Mouse (Mus musculus): ENCODE data around the gene E2f2. TPM values are rescaled to one million over a fixed set of nuclear protein-coding genes. Genes with fewer than 3 reads are reported as not detected.

Gene E2f2
- polyA plus RNA-seq, 1 experiment from 2014 or later, result 2.1 TPM

DNA sequence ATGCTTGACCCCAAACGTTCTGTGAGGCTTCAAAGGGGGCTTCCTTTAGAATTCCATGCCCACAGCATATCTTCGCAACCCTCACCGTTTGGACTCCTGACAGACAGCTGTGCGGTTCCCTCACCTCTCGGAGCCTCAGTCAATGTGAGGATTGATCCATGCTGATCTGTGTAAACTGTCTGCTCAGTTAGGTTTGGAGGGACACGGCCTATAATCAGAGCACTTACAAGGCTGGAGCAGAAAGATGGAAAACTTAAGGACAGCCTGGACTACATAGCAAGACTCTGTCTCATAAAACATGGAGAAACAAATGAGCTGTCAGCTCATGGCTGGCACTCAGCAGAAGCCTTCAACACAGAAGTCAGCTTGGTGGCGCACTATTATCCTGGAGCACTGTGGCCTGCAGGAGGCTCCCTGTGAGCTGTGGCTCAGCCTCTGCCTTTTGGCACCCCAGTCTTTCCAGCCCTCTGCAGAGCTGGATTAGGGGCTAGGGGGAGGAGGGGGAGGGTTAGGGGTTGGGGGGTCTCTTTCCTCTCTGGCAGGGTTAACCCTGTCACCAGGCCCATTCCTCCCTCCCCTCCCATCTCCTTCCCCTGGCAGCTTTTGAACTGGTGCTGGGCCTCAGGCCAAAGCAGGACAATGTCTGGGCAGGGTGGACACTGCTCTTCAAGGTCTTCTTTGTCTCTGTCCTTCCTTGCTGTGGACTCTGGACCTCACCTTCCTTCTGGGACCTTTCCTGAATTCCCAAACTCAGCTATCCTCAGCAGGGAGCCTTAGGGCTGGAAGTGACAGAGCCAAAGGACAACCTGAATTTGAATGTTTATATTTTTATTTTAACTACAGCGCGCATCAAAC lies 36.1 kb upstream of the E2f2 start:
- Histone ChIP-seq H3K4me2 (peak overlapping the region; percentile 77), H3K27ac (replicated peaks) (peak overlapping the region; percentile 93), H3K9me3 (replicated peaks) (no peaks in the 10 kb centered on the region), H3K36me3 (no peaks in the 10 kb centered on the region), H3K4me1 (peaks cover 51% of the 10 kb centered on the region), H3K4me3 (replicated peaks) (peak overlapping the region; percentile 43; the same call in 1 of the 2 replicates), H3K27me3 (replicated peaks) (no peaks in the 10 kb centered on the region), H3K9ac (replicated peaks) (peak overlapping the region; percentile 50; the same call in 1 of the 2 replicates)
- 32% methylated on average over 9 of the region's 9 CpGs for WGBS
- ATAC-seq (ENCODE audit: low FRiP score), result peak; percentile 57

DNA sequence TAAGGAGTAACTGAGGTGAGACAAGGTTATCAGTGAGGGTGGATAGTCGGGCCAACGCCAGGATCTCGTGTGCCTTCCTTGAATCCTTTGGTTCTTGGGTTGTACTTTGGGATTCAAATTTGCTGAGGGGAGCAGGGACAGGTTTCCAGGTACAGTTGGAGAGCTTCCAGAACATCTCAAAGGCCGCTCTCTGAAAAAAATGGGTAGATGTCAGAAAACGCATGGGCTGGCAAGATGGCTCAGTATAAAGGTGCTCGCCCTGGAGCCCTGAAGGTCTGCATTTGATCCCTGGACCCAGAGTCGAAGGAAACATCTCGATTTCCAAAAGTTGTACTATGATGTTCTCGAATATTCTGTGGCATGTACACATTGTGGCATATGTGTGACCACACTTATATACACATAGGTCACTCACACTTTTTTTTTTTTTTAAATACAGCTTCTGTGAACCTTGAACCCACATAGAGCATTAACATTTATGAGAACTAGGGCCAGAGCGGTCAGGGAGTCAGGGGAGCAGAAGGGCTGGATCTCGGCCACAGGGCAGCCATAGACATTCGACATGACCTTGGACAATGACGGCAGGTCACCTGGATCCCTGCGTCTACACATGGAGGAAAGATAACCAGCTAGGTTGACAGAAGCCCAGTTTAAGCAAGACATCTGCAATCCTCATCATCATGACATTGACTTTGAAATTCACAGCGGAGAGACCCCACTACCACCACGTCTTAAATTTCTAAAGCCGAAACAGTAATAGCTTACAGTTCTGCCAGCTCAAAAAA lies 32.7 kb upstream of the E2f2 start:
- Histone ChIP-seq H3K4me2 (peak overlapping the region; percentile 75), H3K4me3 (replicated peaks) (no peak overlapping the region), H3K4me1 (peaks cover 70% of the 10 kb centered on the region), H3K27me3 (replicated peaks) (peaks cover 10% of the 10 kb centered on the region; the same call in 1 of the 2 replicates), H3K9ac (replicated peaks) (no peak overlapping the region), H3K27ac (replicated peaks) (peak overlapping the region; percentile 88), H3K36me3 (no peaks in the 10 kb centered on the region), H3K9me3 (replicated peaks) (no peaks in the 10 kb centered on the region)
- 57% methylated on average over 17 of the region's 17 CpGs for WGBS
- ATAC-seq (ENCODE audit: low FRiP score), result no peak

DNA sequence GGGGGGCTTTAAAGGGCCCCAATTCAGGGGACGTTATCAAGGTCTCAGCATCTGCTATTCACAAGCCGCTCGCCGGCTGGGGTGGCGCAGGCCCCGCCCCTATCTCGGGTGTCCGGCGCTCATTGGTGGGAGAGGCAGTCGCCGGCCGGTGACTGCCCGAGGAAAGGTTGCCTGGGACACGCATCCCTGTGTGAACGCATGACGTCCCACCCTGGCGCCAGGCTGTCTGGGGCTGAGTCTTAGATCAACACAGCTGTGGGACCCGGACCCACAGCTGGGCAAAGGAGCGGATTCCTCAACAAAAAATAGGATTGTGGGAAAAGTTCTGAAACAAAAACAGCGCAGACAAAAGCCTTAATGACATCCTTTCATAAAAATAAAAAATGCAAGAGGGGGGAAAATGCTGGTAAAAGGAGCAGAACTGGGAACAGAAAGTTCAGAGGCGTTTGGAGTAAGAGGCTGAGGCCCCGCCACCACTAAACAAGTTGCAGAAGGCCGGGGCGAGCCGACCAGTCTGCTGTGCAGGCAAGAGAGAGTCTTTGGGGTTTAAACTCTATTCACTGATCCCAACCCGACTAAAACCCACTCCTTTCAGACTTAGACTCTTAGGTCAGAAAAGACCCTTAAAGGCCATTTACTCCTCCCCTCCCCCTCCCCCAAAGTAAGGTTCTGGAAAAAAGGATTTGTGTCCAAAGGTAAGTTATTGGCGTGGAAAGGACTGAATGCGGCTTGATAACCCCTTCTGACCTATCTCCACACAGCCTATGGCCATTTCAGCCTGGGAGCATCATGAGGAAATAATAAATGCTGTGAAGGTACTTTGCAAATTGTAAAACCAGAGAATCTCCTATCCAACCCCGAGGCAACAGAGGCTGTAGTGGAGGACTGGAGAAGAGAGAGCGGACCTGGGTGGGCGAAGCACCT lies 31.6 kb upstream of the E2f2 start:
- peaks cover 68% of the 10 kb centered on the region for H3K4me1 ChIP-seq
- 7% methylated on average over 31 of the region's 31 CpGs for WGBS

DNA sequence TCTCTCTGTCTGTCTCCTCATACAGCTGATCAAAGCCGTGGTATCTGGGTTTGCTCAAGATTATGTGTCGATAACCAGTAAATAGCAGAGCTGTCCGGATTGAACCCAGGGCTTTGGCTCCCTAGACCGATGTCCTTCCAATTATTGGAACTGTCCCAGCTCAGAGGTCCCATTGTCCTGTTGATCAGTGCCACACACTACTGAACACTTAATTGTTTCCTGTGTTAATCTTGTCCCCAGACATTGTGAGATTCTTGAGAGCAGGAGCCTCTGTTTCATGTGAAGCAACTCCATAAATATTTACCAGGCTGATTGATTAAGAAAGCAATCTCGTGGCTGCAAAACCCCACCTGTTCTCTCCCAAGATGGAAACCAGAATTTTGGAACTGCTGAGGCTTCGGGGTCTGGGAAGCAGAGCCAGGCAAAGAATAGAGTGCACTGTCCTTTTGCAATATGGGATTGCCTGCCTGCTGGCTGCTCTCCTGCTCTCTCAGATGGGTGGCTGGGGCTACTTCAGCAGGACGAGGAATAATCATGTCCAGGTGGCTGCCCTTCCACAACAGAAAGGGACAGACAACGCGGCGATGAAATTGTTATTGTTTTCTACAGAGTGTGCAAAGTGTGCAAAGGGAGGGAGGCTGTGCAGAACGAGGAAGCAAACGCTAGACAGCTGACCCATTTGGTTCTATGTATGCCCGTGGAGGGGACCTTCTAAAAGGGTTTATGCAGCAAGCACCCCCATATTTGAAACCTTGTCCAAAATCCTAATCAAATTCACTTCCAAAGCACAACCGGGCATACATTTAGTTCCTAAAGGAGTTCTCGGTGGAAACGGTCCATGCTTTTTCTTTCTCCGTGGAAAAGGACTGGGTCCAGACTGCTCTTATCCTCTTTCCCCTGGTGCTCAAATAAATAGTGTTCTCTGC lies 29.7 kb upstream of the E2f2 start:
- H3K9me3 ChIP-seq (replicated peaks), result no peaks in the 10 kb centered on the region
- no peaks in the 10 kb centered on the region for H3K36me3 ChIP-seq
- ATAC-seq (ENCODE audit: low FRiP score), result no peak
- peak overlapping the region; percentile 58; the same call in 1 of the 2 replicates for H3K4me3 ChIP-seq (replicated peaks)
- peak overlapping the region; percentile 87 for H3K4me2 ChIP-seq
- peaks cover 21% of the 10 kb centered on the region; the same call in 1 of the 2 replicates for H3K27me3 ChIP-seq (replicated peaks)
- peak overlapping the region; percentile 69 for H3K9ac ChIP-seq (replicated peaks)
- 14% methylated on average over 17 of the region's 17 CpGs for WGBS
- H3K27ac ChIP-seq (replicated peaks), result peak overlapping the region; percentile 88
- peaks cover 69% of the 10 kb centered on the region for H3K4me1 ChIP-seq

More for the DNA sequence above, 31.6 kb upstream of the E2f2 start:
- peak overlapping the region; percentile 39 for H3K4me3 ChIP-seq (replicated peaks)
- peaks cover 12% of the 10 kb centered on the region; the same call in 1 of the 2 replicates for H3K27me3 ChIP-seq (replicated peaks)
- no peaks in the 10 kb centered on the region for H3K36me3 ChIP-seq
- H3K9me3 ChIP-seq (replicated peaks), result no peaks in the 10 kb centered on the region
- H3K4me2 ChIP-seq, result peak overlapping the region; percentile 75
- H3K9ac ChIP-seq (replicated peaks), result 0 out of 2 replicates have a peak overlapping the region, but pooled peaks have one; percentile 1
- ATAC-seq (ENCODE audit: low FRiP score), result peak; percentile 66
- peak overlapping the region; percentile 88 for H3K27ac ChIP-seq (replicated peaks)

DNA sequence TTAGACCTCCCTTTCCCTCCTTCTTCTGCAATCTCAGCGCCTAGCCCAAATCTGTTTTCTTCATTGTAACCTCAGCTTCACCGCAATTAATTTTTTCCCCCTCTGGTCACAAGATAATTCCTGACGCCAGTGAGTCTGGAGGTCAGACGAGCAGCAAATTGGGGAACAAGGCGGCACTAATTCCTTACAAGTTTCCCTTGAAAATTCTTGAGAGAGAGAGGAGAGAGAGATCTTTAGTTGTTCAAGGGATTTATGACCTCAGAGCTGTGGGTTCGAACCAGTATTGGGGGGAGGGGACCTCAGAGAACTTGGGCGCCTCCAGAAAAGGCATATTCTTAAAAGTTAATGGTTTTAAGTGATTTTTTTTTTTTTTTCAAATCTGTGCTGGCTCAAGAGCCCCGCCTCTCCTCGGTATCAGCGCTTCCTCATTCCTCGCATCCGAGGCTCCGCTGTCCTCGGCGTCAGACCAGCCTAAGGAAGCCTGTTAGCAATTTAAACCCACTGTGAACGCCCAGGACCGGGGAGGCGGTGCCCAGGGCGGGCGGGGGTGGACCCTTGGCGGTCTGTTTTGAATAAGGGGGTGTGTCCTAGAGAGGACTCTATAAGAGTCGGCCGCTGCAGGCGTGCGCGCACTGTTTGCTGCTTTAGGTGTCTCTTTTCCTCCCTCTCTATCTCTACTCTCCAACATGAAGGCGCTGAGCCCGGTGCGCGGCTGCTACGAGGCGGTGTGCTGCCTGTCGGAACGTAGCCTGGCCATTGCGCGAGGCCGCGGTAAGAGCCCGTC lies 28.8 kb upstream of the E2f2 start, which contains the start of gene Id3:
Id3 (plus strand) TSS at position 305 of the 784 bp plus-strand sequence.
- ATAC-seq (ENCODE audit: low FRiP score), result peak; percentile 82
- peaks cover 77% of the 10 kb centered on the region for H3K4me1 ChIP-seq
- no peaks in the 10 kb centered on the region for H3K36me3 ChIP-seq

DNA sequence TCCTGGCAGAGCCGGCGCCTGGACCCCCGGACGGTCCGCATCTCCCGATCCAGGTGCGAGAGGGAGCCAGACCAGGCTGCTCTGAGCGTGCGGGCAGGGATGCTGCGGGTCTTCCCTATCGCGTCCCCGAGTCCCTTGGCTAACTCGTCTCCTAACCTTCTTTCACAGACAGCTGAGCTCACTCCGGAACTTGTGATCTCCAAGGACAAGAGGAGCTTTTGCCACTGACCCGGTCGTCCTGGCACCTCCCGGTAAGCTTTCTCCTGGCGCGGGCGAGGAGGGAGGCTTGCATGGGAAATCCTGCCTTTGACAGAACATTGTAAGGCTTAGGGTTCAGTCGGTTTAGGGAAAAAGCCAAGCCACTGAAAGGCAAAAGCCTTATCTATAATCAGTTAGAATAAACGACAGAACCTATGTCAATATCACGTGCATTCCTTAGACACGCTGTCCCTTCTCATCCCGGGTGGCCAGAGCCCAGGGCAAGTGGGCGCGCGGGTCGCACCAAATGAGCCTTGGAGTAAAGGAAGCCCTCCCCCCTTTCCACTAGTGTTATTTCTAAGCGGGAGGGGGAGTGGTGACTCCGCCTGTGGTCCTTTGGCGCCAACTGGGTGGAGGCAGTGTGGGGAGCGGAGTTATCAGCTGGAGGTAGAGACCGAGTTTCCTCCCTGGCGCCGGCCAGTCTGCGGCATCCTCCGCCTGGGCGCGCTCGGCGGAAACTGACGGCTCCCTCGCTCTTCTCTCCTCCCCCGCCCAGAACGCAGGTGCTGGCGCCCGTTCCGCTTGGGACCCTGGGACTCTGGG lies 27.9 kb upstream of the E2f2 start:
- ATAC-seq (ENCODE audit: low FRiP score), result no peak
- H3K36me3 ChIP-seq, result no peaks in the 10 kb centered on the region
- under 1% methylated on average over 50 of the region's 50 CpGs for WGBS
- peak overlapping the region; percentile 58 for H3K4me3 ChIP-seq (replicated peaks)
- peaks cover 76% of the 10 kb centered on the region for H3K4me1 ChIP-seq
- peaks cover 21% of the 10 kb centered on the region; the same call in 1 of the 2 replicates for H3K27me3 ChIP-seq (replicated peaks)
- H3K27ac ChIP-seq (replicated peaks), result peak overlapping the region; percentile 88
- H3K4me2 ChIP-seq, result peak overlapping the region; percentile 87
- H3K9ac ChIP-seq (replicated peaks), result peak overlapping the region; percentile 69
- no peaks in the 10 kb centered on the region for H3K9me3 ChIP-seq (replicated peaks)

More for the DNA sequence above, 28.8 kb upstream of the E2f2 start, which contains the start of gene Id3:
- Histone ChIP-seq H3K9me3 (replicated peaks) (no peaks in the 10 kb centered on the region), H3K27ac (replicated peaks) (peak within 1 kb of the TSS; percentile 88), H3K4me2 (peak within 1 kb of the TSS; percentile 87), H3K9ac (replicated peaks) (peak within 1 kb of the TSS; percentile 69), H3K4me3 (replicated peaks) (peak within 1 kb of the TSS; percentile 58), H3K27me3 (replicated peaks) (peaks cover 21% of the 10 kb centered on the region; the same call in 1 of the 2 replicates)
- WGBS, result under 1% methylated on average over 39 of the region's 39 CpGs

DNA sequence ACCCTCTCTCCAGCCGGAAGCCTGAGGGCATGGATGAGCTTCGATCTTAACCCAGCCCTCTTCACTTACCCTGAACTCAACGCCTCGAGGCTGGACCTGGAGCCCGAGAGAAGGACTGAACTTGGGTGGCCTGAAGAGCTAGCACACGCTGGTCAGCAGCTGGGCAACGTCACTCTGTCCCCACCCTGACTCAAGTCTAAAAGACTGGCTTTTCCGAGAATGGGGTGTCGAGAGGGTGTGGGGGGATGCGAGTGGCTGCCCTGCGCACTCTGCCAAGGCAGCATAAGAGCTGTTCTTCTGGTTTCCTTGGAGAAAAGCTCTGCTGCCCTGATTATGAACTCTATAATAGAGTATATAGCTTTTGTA lies 27.3 kb upstream of the E2f2 start:
- H3K4me2 ChIP-seq, result peak overlapping the region; percentile 87
- H3K27me3 ChIP-seq (replicated peaks), result peaks cover 21% of the 10 kb centered on the region; the same call in 1 of the 2 replicates
- 0% methylated on average over 11 of the region's 11 CpGs for WGBS
- peak overlapping the region; percentile 58 for H3K4me3 ChIP-seq (replicated peaks)
- no peaks in the 10 kb centered on the region for H3K9me3 ChIP-seq (replicated peaks)
- peak overlapping the region; percentile 88 for H3K27ac ChIP-seq (replicated peaks)
- H3K9ac ChIP-seq (replicated peaks), result peak overlapping the region; percentile 69
- no peak for ATAC-seq (ENCODE audit: low FRiP score)
- H3K36me3 ChIP-seq, result no peaks in the 10 kb centered on the region
- H3K4me1 ChIP-seq, result peaks cover 73% of the 10 kb centered on the region

DNA sequence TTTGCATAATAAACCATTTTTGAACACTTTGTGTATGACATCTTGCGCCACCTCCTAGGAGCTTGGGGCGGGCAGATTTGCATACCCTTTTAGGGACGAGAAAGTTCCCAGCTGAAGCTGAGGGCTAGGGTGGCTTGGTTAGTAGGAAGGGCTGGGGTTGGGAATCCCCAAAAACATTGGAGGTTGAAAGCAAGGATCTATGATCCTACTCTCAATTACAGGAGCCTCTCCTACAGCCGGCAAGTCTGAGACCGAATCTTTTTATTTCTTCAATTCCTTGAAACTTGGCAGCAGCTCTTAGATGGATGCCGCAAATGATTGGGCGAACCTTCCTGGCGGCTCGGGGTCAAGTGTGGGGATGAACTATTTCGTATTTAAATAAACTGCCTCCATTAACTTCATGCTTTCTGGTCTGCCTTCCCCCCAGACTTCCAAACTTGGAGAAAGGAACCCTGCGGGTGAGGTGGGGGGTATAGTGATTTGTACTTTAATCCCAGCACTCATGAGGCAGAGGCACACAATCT lies 26.8 kb upstream of the E2f2 start:
- H3K27ac ChIP-seq (replicated peaks), result peak overlapping the region; percentile 88
- H3K27me3 ChIP-seq (replicated peaks), result peaks cover 21% of the 10 kb centered on the region; the same call in 1 of the 2 replicates
- no peaks in the 10 kb centered on the region for H3K36me3 ChIP-seq
- H3K9ac ChIP-seq (replicated peaks), result peak overlapping the region; percentile 69
- peak overlapping the region; percentile 58 for H3K4me3 ChIP-seq (replicated peaks)
- ATAC-seq (ENCODE audit: low FRiP score), result no peak
- H3K9me3 ChIP-seq (replicated peaks), result no peaks in the 10 kb centered on the region
- H3K4me2 ChIP-seq, result peak overlapping the region; percentile 87
- H3K4me1 ChIP-seq, result peaks cover 69% of the 10 kb centered on the region
- 11% methylated on average over 11 of the region's 11 CpGs for WGBS
